Mouse (Mus musculus) layer of hippocampus, postnatal 14 days (tissue): ENCODE measurements around the gene Bscl2. TPM values are rescaled to one million over a fixed set of nuclear protein-coding genes. Genes with fewer than 3 reads are reported as not detected.

Source experiments
- DNase-seq, 2 experiments: peaks; one replicate each; pipeline ENCODE4 v3.0.0; 2021 to 2022; ENCODE audit warnings: low spot score in 2 of 2, mixed read lengths in 1 of 2
- long read RNA-seq, 2 experiments: library from polyadenylated mRNA; stranded (forward); transcript quantifications; one replicate each; pipeline ENCODE4 v2.0.0; 2021
- total RNA-seq, 2 experiments: library from RNA; stranded (reverse); gene quantifications; 2 replicates each; pipeline ENCODE4 v1.2.3; 2021

Gene Bscl2
- 100 to 1,000 TPM in 1 of 2 experiments, 10 to 100 TPM in 1; 96.2 to 107 TPM for total RNA-seq
- long read RNA-seq, experiment 1, transcript Bscl2-210 (12 exons, 1,962 nt), result minor isoform, 16 of 72 reads
- long read RNA-seq, experiment 1, transcript Bscl2-201 (11 exons, 1,388 nt), result minor isoform, 6 of 72 reads
- long read RNA-seq, experiment 1, transcript Bscl2-206 (11 exons, 1,795 nt), result major isoform, 37 of 72 reads
- long read RNA-seq, experiment 1, partial matches to known transcripts, result 2 of 72 reads
- long read RNA-seq, experiment 1, other reads (novel, unspliced or antisense), result 7 of 72 reads
- long read RNA-seq, experiment 2, transcript Bscl2-208 (10 exons, 1,911 nt), result minor isoform, 5 of 98 reads
- long read RNA-seq, experiment 2, transcript Bscl2-201 (11 exons, 1,388 nt), result minor isoform, 6 of 98 reads
- long read RNA-seq, experiment 2, transcript Bscl2-210 (12 exons, 1,962 nt), result minor isoform, 12 of 98 reads
- long read RNA-seq, experiment 2, transcript Bscl2-206 (11 exons, 1,795 nt), result major isoform, 60 of 98 reads
- long read RNA-seq, experiment 2, partial matches to known transcripts, result 4 of 98 reads
- long read RNA-seq, experiment 2, other reads (novel, unspliced or antisense), result 11 of 98 reads

DNA sequence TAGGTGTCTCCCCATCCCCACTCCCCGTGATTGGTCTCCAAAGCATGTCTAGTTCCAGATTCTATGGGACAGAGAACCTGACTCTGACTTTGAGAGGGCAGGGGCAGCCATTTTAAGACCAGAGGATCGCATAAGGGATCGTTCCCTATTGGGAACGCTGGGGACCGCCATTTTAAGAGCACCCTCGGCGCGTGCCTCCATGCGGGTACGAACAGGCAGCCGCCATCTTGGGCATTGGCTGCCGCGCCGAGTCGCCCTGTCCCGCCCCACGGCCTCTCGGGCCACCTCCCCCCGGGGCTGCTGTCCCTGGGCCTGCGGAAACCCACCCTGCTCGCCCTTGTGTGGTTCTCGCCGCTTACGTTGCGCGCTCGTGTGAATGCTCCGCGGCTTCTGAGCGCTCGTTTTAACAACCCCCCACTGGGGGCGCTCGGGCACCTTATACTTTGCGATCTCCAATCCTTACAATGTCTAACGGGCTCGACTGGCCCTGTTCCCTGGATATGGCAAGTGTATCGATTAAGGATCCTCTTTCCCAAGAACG lies at the start of gene Bscl2:
Gene Bscl2, plus strand, starts transcription at position 217 of the 541 bp plus-strand sequence.
- peak; percentile 92 for DNase-seq

DNA sequence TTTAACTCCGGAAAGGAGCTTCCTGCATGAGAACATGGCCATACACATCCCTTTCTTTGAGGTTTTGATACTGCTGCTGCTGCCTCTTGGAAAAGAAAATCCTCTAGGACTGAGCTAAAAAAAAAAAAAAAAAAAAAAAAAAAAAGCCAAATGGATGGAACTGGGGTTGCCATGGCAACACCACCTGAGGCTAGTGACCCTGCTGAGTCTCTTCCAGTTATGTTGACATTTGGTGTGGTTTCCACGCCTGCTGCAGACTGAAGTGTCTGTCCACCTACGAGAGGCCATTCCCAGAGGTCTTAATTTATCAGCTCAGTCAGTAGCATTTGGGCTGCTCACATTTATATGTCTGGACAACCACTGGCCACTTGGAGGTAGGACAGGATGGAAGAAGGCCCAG lies 48.7 kb upstream of the Bscl2 start:
- DNase-seq, result no peak

DNA sequence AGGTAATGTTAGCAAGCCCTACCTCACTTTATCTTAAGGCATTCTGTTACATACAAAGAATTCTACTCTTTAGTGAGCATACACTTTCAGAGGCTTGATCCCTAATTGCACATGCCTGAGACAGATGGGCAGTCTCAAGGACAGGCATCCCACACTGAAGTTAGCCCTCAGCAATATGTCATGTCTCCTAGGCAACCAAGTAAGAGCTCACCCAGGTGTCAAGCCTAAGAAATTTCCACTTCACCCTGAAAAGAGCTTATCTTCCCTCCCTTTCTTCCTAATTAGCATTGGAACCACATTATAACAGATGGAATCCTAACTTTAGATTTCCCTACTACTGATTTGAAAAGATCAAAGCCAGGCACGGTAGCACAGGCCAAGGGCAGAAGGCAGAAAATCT lies 48.1 kb upstream of the Bscl2 start:
- DNase-seq, result peak in 1 of 2 experiments; percentile 32

DNA sequence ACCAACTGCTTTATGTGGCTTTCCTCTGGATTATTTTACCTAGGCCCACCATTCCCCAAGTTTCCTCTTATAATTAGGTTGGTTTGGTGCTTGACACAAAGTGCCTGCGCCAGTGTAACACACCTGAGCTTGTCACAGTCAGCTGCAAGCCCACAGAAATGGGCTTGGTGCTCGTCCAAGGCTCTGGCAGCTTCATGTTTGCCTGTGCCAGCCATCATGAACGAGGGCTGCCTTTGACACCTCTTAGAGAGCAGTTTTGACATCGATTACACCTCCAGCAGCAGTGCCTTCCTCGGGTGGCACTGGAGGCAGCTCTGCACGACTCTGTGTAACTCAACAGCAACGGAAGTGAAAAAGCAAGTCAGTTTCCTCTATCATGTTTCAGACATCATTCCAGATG lies 47.1 kb upstream of the Bscl2 start:
- DNase-seq, result peak in 1 of 2 experiments; percentile 36

DNA sequence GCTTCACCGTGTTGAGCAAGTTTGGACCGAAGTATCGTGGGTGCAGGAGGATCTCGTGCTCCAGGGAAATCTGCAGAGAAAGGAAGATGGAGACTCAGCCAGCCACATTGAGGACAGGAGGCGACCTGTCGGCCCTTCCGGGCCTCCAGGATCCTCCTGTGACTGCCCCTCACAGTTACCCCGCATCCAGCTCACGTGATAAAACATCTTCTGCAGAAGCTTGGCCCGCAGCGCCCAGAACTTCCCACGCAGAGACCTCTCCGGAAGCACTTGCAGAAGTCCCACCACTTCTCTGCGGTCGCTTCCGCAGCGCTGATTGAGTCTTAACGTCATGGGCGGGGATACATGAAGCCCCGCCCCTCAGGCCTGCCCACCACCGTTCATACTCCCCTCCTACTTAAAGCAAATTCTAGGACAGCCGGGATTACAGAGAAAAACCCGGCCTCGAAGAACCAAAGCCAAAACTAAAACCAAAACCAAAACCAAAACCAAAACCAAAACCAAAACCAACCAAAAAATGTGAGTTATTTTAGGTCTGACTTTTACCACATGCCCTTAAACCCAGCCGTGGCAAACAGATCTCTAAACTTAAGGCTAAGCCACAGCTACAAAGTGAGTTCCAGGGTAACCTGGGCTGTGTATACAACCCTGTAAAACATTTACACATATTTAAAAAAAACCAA lies 38.9 kb upstream of the Bscl2 start, which contains the start of gene Polr2g:
Gene Polr2g, minus strand, starts transcription at position 314 of the 683 bp plus-strand sequence.
- DNase-seq, result peak; percentile 83 to 93

DNA sequence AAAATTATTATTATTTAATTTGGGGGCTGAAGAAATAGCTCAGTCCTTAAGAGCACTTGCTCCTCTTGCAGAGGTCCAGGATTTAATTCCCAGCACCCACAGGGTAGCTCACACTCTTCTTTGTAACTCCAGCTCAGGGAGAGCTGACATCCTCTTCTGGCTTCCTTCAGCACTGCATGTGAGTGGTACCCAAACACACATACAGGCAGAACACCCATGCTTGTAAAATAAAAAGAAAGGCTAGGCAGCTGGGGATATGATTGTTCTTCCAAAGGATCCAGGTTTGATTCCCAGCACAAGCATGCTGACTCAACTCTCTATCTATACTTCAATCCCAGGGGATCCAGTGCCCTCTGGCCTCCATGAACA lies 38.3 kb upstream of the Bscl2 start:
- DNase-seq, result no peak

DNA sequence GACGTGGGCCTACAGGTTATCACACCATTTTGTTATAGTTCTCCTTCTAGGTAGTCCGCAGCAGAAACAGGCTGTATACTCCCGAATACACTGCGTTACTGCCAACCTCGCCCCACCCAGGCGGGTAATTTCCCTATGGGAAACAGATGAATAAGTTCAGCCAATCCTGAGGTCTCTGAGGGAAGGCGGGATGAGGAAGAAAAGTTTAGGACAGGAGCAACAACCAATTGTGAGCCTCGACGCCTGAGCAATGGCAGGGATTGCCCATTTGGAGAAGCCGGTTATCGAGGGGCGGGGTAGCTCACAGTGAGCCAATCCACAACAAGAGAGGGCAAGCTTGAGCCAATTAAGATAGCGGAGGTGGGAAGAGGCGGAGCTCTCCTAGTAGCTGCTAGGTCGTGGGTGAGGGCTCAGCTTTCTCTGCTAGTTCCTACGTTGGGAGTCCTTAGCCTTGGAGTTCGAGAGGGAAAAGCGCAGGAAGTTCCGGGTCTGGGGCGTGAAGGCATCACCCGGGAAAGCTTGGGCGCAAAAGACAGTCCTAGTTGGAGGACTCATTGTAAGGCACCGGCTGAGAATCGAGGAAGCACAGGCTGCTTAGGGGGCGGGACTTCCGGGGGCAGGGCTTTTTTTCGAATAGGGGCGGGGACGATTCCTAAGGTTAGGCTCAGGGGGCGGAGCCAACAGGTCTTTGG lies 35.0 kb upstream of the Bscl2 start, which contains the start of gene Zbtb3:
Gene Zbtb3, plus strand, starts transcription at position 426 of the 692 bp plus-strand sequence.
- peak; percentile 94 to 98 for DNase-seq

DNA sequence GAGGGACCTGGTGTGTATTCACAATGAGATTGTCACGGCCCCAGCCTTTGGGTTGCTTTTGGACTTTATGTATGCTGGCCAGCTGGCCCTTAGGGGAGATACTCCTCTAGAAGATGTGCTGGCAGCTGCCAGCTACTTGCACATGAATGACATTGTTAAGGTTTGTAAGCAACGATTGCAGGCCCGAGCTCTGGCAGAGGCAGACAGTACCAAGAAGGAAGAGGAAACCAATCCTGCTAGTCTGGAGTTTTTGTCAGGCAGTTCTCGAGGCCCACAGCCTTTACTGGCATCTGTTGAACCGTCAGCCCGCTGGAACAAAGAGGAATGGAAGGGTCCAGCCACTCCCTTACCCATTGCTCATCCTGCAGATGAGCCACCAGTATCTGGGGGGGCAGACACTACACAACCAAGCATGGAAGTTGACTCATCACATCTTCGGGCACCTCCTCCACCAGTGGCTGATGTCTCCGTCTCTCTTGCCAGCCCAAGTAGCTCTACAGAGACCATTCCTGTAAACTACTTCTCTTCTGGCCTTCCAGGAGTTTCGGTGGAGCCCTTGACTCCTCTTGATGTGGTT lies 34.0 kb upstream of the Bscl2 start:
- no peak for DNase-seq

DNA sequence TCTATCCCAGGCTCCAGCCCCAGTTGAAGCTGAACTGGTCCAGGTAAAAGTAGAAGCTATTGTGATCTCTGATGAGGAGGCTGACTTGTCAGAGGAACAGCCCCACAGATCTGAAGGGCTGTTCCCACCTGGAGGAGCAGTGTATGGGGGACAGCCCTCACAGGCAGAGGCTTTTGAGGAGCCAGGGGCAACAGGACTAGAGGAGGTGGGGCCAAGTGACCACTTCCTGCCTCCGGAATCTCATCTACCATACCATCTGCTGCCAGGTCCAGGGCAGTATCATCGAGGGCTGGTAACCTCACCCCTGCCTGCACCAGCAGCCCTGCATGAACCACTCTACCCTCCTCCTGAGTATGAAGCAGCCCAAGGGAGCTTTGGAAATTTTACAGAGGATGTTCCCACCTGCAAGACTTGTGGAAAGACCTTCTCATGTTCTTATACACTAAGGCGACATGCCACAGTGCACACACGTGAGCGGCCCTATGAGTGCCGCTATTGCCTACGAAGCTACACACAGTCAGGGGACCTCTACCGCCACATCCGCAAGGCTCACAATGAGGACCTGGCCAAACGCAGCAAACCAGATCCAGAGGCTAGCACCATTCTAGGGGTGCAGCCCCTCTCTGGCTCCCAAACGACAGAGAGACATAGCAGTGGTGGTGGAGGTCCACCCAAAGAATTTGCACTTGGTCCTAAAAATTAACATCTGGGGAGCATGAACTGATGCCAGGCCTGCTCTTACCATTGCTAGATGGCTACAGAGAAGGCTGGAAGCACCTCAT lies 33.2 kb upstream of the Bscl2 start:
- no peak for DNase-seq

DNA sequence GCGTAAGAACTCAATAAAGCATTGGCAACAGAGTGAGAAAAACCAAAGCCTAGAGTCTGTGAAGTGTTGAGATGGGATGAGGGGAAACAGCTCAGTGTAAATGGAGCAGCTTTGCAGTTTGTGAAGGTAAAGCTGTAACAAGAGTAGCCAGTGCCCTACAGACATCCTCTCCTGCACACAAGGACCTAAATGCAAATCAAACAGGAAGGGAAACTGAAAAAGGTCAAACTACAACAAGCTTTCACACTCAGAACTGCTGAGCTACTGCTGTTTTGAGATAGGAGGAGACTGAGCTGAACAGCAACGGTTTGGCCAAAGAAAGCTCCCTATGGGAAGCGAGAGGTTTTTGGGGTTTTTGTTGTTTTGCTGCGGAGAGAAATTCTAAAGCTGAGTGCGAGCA lies 30.5 kb upstream of the Bscl2 start:
- DNase-seq, result no peak

DNA sequence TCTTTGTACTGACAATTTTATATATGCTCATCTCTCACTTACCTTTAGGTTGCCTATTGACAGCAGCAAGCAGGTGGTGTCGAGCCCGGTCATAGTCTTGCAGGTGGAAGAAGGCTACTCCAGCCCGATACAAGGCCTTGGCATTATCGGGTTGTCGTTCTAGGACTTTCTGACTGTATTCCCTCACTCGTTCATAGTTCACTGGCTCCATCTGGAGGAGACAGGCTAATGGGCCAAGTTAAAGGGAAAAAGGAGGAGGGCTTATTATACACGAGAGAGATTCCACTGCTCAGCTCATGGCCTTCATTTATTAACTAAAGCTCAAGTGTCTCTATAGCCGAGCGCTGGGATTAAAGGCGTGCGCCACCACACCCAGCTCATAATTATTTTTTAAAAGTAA lies 21.5 kb upstream of the Bscl2 start:
- DNase-seq, result no peak

DNA sequence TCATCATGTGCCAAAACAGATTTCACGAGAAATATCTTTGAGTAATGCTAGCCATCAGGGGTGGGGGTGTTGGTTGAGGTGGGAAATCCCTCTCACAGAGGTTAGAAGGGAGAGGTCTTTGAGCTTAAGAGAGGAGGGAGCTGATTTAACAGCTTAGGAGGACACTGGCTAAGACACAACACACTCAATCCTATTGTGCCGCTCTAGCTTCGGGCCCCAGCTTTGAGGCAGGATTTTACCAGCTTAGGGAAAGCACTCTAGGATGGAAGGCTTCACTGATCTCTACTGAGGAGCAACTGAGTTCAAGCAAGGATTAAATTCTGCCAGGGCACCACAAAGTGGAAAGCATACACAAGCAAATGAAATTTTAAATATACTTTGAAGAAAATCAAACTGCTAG lies 20.3 kb upstream of the Bscl2 start:
- DNase-seq, result no peak

DNA sequence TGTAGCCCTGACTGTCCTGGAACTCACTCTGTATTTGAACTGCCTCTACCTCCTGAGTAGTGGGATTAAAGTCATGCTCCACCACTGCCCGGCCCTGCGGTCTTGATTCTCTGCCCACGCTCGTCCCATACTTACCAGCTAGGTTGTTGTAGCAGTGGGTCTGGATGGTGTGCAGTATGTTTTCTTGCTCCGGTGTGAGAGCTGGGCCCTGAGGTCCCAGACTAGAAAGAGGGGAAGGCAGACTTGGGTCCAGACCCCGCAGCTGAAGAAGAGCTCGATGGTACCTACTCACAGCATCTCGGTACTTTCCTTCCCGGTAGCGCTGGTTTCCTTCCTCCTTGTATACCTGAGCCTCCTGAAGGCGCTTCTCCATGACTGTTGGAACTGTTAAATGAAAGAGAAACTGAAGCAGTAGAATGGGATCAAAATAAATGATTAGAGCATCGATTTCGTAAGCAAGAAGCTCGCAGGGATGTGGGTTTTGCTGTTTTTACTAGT lies 18.9 kb upstream of the Bscl2 start:
- DNase-seq, result no peak

DNA sequence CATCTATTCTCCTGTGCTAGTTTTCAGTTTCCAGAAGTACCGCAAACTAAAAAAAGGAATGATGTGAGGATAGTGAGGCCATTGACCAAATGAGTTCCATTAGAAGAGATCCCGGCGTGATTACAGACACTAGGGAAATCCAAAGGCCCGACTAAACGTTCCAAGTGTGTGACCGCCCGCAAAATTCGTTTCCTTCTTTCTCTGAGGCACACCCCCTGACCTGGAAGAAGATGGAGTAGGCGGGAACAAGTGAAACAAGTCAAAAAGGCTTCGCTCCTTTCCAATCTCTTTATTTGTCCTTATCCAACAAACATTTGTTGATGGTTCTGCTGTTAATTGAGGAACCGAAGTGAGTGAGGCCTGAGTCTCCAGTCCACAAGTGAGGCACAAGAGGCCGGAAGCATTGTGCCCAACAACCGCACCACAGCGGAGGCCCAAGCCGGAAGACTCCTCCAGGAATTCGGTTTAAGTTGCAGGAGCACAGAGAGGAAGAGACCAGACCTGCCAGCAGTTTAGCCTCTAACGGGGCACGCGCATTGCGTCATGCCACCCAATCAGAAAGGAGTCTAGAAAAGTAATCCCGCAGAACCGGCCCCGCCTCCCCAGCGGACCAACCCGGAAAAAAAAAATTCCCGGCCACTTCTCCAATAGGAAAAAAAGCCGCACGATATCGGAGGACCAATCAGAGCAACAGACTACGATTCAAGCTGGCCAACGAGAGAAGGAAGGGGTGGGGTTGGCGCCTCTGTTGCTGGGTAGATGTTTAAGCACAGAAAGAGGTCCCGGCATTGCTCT lies 18.3 kb upstream of the Bscl2 start, which contains the start of gene Ttc9c:
Gene Ttc9c, minus strand, starts transcription at position 533 of the 795 bp plus-strand sequence.
- peak; percentile 98 to 99 for DNase-seq

DNA sequence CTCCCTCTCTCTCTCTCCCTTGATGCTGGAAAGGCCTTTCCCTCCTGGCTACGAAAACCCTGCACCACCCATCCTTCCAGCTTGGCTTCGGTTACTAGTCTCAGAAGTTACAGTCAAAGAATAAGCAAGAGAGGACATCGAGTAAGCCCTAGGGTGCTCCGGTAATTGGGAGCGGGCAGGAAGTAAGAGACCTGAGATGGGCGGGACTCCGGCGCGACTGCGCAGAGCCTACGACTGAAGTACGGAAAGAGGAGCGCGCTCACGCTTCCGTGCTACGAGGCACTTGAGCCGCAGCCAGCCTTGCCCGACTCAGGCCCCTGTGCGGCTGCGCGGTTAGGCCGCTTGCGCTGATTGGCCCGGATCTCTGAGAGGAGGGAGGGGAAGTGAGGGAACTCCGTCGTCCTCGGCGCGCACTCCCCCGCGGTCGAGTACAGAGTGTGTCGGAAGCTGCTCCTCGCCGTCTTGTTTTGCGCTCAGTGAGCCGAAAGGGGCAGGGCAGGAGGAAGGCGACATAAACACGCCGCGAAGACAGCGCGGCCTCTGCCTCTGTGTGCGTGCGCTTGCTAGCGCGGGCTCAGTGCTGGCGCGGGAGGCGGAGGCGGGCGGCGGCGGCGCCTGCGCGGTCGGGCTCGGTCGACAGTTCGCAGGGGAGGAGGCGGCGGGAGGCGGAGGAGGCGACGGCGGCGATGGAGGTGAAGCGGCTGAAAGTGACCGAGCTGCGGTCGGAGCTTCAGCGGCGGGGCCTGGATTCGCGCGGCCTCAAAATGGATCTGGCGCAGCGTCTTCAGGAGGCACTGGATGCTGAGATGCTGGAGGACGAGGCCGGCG lies 17.5 kb upstream of the Bscl2 start, which contains the start of gene Hnrnpul2:
Gene Hnrnpul2, plus strand, starts transcription at position 415 of the 828 bp plus-strand sequence.
- DNase-seq, result peak in 1 of 2 experiments; percentile 99

DNA sequence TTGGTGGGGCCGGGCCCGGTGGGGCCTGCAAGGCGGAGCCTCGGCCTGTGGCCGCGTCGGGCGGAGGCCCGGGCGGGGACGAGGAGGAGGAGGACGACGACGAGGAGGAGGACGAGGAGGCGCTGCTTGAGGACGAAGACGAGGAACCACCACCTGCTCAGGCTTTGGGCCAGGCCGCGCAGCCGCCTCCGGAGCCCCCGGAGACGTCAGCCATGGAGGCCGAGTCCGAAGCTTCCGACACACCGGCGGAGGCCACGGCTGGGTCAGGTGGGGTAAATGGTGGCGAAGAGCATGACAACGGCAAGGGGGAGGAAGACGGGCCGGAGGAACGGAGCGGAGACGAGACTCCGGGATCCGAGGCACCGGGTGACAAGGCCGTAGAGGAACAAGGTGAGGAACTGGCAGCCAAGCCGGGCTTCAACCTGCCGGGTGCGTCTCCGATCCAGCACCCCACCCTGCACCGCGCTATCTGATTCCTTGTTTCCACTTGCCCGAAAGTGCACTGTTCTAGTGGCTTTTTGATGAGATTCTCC lies 16.8 kb upstream of the Bscl2 start:
- no peak for DNase-seq

DNA sequence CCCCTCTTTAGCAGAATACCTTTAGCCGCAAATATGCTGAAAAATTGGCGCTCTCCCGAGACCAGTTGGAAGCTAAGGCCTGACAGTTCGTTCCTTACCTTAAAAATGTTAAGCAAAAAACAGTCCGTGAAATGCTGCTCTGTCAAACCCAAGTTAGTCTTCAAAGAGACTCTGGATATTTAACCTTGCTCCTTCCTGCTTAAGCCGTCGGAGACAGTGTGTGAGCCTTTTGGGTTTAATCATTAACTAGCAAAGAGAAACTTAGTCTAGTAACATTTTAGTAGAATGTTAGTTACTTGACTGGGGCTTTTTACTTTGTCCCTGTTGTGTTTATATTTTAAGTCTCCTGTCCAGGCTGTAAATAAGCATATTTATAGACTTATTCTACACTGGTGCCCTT lies 16.1 kb upstream of the Bscl2 start:
- no peak for DNase-seq

DNA sequence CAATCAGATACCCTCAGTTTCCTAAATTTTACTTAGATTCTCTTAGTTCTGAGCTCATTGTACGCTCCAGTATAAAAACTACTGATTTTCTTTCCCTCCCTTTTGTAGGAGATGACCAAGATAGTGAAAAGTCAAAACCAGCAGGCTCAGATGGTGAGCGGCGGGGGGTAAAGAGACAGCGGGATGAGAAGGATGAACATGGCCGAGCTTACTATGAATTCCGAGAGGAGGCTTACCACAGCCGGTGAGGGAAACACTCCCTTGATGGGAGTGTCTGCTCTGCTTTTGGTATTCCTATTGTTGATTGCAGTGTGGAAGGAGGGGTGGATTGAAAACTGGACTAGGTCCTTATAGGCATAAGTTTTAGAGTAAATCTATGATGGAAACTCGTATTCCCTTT lies 14.6 kb upstream of the Bscl2 start:
- no peak for DNase-seq
